Mouse (Mus musculus): ENCODE results near the gene C8b.

The C8b gene

DNA sequence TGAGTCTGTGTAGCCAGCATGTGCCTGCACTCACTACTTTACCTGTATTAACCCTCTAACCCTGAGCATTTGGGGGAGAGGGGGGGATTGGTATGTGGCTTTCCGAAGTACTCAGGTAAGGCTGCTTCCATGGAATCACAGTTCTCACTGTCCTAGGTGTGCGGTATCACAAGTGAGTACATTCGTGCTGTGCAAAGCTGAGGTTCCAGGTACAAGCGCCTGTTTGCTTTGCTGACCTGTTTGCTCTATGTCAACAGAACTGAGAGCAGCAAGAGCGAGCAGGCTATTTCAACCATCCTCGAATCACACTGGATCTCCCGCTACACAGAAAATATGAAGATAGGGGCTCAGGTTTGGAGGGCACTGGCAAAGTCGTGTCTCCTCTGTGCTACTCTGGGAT lies at the start of gene C8b:
Gene C8b (plus strand): TSS at position 253 of the 400 bp plus-strand sequence.
- DNase-seq: no peak

DNA sequence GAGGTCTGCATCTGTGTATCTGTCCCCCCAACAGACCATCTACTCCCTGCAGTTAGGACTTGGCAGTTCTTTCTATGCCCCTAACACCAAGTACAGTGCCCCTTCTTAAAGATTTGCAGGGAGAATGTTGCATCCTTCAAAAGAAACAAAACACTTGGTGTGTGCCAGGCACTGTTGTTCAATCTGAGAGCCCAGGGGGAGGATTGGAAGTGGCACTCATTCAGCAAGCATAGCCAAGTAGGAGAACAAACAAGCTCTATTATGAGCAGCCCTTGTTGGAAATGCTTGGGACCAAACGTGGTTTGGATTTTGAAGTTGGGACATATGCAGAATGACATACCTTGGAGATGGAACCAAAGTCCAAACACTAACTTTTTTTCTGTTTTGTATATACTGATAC lies 49.6 kb upstream of the C8b start:
- no peak for DNase-seq

DNA sequence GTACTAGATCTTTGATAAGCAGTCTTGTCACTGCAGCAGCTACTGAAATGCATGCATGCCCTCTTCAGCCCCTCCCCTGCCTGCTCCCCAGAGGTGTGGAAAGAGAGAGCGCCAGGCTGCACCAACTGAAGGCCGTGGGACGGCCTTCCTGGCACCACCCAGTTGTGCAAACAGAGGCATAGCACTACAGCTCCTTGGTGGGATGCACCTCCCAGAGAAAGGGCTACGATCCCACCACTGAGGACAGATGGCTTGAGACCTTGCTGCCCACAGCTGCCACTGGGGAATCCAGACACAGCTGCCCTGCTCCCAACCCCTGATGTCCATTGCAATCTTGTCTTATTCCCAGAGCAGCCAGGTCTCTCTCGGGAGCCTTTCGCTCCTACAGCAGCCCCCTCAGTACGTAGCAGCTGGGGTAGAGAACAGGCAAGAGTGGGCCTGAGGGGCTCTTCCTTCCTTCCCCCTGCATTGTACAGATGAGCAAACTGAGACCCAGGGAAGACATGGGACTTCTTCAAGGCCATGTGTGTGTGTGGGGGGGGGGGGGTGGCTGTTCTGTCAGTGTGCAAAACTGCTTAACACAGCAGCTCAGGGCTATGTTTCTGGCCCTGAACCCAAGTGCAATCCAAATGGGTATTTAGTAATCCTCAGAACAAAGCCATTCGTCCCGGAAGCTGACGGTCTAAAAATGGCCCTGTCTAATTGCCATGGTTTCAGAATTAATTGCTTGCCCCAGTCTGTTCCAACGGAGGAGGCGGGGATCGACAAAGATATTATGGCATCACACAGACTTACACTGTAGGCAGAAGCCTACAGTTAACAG lies 46.9 kb upstream of the C8b start:
- no peak for DNase-seq

DNA sequence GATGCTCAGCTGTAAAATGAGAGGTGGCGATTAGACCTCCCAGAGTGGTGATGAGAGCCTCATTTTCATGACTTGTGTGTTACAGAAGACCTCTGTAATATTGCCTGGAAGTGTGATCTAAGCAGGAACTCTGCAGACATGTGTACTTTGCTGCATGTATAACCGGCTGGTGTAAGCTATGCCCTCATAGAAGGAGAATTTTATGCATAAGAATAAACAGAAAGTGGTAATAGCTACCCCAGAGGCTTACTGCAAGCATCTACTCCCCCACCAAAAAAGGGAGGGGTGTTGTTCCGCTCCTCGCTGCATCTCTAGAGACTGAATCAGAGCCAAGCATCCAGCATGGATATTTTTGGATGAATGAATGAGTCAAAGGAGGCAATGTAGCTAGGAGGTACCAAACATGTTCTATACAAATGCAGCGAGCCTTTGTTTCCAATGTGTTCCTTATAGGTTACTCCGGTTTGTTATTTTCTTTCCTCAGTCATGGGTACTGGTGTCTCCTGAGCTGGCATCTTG lies 42.5 kb upstream of the C8b start:
- DNase-seq: no peak

DNA sequence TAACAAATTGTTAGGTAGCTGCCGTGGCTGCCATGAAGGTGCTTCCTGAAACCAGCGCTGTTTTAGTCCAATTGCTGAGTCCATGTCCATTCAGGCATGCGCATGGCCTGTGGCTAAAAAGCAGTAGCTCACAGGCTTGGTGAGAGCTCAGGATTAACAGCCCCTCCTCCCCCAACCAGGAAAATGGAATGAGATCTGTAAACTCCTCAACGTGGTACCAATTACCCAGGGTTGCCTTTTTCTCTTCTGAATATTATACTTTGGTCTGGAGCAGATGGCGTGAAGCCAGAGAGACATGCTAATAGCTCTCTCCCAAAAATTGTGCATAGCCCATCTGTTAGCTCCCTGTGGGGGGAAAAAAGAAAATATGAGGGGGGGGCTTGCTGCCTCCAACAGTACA lies 41.9 kb upstream of the C8b start:
- no peak for DNase-seq

DNA sequence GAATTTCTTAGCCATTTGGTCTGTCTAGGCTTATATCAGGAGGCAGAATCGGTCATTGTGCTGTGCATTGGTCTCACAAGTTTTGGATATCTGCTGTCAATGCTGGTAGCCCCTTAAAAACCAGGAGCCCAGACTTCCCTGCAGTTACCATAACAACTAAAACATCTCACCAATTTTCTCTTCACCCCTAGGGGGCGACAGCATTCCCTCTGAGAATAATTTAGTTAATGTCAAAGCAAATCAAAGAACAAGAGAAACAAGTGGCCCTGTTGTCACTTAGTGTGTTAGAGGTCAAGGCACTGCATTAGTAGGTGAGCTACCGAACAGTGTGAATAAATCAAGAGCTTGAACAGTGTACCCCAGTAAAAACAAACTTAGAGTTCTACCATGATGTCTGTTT lies 40.4 kb upstream of the C8b start:
- DNase-seq: no peak

DNA sequence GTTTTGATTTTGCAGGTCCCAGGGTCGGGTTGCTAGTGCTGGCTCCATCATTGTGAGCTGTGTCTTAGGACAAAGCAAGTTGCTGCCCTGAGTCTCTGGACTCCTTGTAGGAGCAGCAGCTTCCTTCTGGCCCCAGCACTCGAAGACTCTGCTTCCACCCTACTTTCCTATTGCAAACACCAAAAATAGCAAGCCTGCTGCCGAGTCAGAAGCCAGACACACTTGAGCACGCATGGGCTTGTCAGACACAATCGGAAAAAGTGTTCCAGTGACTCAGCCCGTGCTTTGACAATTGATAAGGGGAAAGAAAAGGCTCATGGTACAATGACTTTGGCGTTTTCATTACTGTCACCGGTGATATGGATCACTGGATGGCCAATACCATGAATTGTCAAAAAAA lies 36.9 kb upstream of the C8b start:
- no peak for DNase-seq

DNA sequence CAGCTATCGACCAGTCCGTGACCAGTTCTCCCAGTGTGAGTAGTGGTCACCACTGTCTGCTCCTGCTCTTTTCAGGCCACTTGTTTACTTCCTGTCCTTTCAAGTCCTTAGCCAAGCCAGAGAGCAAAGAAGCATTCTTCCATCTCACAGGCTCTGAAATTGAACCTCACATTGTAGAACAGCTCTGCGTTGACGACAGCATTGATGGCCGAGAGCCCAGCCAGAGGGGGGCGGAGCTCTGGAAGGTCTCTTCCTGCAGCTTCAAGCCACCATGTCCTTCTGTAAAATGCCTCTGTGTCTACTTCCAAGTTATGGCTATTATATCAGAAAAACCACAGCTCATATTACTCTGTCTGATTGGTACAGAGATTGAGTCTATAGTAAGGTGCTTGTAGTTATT lies 19.6 kb upstream of the C8b start:
- no peak for DNase-seq

DNA sequence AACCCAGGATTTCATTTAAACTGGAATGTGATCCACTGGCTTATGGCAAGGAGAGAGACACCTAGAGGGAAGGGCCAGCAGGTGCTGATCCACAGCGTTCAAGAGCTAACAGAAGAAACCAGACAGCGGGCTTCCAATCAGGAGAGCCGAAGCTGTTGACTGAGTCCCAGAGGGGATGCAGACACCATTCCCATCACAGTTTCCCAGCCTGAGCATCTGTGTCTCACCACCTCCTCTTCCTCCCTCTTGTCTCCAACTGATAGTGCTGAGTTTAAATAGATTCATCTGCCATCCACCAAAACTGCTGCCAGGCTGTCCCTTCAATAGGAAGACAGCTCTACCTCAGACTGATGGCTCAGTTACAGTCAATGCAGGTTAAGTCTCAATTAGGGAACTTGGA lies 12.0 kb upstream of the C8b start:
- DNase-seq: no peak

DNA sequence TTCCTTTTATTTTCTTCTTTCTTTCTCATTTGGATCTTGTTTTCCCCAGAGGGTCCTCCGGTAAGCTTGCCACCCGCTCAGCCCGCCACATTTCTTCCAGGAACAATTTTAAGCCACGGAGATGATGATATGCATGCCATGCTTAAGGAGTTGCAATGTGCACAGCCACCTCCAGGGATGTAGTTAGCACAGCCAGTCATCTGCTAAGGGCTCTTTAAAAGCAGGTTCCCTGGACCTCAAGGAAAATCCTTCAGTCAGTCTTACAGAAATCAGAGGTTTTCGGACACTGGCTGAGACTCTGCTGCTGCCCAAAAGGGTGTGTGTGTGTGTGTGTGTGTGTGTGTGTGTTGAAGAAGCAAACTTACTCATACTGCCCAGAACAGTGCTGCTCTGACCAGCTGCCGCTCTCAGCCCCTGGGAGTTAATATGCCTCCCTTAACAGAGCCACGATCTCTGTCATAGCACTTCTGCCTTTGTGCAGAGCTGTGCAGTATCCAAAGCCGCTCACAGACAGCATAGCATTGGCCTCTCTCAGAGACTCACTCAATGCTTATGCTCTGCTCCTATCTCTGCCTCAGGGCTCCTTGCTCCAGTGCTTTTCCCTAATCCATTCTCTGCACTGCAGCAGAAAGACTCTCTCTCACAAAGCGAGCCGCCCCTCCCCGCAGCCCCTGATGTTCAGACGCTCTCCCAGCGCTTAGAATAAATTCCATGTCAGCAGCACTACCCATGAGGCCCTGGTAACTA lies 5.1 kb upstream of the C8b start:
- peak; percentile 24 for DNase-seq

DNA sequence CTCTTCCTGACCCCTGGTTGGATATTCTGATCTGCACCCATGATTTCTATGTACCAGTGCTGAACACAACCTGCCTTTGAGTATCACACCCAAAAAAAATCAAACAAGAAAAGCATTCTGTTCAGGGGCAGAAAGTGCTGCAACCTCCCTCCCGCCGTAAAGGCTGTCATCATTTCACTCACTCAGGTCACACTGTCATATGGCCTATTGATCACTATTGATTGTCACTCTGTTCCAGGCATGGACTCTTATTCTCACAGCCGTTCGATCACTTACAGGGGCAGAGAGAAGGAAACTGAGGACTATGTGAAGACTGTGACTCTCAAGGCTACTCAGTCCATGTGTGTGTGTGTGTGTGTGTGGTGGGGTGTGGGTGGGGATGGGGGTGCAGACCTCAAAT lies 2.1 kb downstream of the C8b start:
- no peak for DNase-seq

DNA sequence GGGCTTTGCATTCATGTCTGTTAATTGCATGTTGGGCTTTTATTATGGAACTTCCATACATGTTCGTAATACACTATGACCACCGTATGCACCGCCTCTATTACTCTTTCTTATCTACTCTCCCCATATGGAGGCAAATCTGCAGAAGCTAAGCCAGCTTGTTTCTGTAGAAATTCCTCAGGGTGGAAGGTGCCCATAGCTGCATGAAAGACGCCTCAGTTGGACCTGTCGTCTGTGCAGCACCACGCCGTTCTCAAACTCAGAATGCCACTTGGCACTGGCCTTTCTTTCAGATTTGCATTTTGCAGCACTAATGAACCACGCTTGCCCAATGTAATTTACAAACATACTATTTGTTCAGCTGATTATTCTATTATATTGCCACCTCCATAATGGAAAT lies 3.5 kb downstream of the C8b start:
- no peak for DNase-seq

DNA sequence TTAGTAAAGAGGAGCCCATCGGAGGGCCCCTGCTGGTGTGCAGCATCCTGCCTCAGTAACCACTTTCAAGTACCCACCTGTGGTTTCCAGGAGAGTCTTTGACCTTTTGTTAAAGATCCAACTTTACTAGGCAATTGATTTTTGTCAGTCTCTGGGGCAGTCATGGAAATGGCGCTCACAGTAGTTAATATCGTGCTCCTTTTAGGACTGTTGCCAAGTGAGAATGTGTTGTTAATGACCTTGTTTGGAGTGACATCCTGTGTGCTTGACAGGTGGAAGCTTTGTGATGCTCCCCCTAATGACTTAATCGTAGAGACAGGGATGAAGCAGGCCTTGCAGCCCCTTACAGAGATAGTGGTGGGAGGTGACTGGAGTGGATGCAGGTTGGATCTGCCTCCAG lies 4.2 kb downstream of the C8b start:
- DNase-seq: no peak

DNA sequence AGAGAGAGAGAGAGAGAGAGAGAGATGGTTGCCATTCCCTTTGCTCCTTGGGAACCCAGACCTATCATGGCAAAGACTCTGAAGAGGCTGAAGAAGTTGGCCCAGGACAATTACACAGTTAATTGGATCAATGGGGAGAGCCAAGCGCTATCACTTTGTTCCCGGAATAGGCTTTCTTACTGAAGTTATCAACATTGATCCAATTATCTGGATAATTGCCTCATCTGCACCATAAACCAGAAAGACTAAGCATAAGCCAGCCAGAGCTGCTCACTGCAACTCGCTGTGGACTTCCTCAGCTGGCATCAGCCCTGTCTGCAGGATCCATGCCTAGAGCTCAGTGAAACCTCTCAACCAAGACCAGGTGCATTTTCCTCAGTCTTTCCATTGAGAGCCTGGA lies 9.5 kb downstream of the C8b start:
- DNase-seq: no peak

DNA sequence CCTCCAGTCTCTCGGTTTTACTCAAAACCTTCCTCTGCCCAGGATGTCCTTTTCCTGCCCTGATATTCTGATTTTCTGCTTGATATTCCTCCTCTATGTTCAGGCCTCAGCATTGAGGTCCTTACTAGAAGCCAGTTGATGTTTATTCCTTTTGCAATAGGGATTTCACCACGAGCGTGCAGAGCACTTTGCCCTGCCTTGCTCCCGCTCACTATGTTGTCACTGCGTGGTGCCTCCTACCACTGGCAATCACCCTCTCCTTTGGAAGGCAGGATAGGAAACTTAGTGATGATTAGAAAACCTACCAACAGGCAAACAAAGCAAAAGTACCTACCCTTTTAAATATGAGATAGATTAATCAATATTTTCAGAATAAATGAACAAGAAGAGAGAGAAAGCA lies 13.3 kb downstream of the C8b start:
- no peak for DNase-seq

DNA sequence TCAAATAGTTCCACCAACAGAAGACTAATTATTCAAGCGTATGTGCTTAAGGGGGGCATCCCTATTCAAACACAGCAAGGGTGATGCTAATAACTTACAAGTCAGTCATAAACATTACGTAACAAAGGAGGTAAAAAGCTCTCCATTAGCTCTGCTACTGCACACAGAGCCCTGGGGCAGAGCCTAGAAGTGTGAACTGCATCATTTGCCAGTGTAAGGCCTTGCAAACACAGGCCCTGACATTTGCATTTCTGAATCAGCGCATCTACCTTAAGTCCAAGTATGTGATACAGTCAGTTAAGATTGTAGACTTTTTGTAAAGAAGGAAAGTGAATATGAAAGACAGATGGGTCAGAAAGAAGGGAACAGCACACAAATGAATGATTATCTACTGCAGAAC lies 15.3 kb downstream of the C8b start:
- DNase-seq: no peak

DNA sequence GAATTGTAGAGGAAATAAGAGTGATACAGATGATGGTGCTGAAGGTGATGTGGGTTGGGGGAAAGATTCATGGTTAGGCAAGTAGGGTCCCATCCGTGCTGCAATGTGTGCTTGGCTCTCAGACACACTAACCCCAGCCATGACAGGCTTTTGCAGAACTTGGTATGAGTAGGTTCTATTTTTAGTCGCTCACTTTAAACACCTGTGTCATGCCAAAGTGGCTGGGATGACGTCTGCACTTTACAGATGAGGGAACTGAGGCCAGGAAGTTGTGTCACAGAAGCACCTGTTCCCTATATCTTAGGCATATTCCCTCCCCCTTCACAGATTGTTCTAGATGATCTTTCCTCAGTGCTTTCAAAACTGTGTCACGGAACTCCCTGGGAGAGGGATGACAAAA lies 16.2 kb downstream of the C8b start:
- DNase-seq: no peak

DNA sequence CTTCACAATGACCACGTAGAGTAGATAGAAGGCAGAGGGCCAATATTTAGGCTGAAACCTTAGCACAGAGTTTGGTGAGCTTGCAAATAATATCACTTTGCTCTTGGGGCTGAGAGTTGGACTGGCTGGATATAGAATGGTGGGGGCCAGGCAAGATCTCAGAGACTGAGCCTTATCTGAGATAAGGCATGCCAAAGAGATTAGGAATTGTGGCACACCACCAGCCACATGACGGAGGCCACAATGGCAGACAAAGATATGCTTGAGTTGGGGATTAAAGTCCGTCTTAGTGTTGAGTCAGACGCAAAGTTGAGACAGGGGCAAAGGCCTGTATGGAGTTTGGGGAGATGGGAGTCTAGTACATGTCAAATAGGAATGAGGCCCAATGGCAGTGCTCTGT lies 26.0 kb downstream of the C8b start:
- no peak for DNase-seq

DNA sequence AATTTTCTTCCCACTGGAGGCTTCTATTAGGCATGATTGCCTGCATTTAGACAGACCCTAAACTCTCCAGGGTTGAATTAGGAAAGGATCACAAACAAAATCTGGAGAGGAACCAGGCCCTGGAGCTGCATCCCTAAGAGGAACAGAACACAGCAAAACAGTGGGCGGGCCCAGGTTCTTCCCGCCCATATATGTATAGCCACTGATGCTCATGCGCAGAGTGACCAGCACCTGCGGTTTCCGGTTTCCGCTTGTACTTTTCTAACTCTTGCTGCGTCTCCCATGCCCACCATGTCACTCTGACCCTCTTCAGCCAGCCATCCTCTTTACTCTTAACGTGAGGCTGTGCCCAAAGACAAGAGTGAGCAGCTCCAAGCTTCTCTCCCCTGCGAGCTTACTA lies 32.8 kb downstream of the C8b start:
- no peak for DNase-seq

DNA sequence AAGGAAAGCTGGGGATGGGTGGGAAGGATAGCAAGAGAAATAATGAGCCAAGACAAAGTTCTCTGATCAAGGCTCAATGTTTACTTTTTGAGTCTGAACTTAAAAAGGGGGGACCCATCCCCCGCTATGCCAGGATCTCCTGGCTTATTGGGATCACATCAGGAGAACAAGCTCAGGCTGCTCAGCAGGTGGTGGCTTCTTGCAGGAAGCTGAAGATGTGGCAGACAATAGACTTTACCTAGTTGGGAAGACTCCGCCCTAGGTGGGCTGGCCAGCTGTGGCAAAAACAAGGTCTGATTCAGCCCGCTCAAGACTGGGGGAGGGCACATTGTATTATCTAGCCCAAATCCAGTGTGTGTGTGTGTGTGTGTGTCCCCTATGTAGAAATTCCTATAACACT lies 35.5 kb downstream of the C8b start:
- no peak for DNase-seq

DNA sequence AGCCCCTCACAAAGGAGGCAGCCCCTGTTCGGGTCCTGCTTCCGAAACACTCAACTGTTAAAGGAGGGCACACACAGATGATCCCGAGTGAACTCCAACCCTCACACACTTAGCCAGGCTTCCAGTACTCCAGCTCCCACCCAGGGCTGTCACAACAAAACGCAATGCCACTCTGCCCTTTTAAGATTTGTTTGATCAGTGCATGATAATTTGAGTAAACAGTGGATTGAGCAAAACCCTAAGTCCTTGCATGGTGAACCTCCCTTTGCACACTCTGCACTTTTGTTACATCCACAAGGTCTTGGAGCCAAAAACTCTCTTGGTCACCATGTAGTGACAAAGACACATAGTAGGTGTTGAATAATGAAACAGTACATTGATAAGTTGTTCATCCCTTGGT lies 38.0 kb downstream of the C8b start:
- DNase-seq: no peak

DNA sequence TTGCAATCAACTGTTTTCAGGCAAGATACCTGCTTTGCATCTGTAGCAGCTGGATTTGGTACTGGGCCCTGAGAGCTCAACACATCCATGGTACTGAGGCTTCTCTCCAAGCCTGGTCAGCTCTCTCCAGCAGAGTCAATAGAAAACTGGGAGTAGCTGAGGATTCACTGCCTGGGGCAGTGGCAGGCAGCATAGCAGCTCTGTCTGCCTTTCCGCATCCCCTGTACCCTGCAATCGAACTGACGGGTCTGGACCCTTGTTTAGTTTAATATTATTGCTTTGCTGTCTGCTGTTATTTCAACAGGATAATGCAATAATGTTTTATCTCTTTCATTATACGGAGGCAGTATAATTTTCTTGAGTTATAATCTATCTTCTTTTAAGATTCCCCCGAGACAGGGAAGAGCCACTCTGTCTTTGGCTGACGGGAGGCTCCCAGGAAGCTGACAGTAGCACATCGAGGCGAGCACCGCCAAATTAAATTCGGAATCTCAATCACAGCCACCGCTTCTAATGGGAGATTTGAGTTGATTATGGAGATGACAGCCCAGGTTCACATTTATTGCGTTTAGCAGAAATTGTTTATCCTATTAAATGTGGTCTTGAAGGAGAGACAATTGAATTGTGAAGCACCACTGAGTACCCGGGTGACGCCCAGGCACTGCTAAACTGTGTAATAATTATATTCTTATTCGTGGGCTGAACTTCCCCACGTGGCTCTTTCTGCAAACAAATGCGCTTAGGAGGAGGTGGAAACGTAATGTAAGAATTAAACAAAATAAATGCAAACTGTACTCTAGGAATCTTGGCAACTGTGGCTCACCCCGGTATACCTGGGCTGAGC lies 39.5 kb downstream of the C8b start:
- no peak for DNase-seq

DNA sequence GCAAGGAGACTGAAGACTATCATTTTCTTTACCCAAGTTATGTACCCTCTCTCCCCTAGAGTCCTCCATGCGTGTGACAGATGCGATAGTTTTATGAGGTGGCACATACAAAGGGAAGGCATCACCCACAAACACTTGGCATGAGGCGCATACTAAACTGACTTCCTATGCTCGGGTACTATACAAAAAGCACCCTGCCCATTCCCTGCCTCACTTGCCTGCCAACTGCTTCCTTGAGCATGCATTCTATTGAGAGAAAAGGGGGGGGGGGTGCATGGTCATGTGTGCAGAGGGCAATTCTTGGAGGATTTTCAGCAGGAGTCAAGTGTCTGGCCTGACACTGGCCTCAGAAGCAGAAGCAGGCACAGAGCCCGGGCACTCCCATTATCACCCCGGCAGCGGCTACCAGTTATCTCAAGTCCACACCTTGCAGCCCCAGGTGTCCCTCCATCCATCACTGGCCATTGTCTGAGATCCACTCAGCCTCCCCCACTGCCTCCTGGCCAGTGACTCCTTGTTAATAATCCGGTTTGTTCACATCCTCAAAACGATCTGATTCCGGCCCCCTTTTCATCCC lies 44.7 kb downstream of the C8b start:
- DNase-seq: no peak
